Comparison of ENCODE assay signal across 35 mouse cellular contexts in the genomic region with DNA sequence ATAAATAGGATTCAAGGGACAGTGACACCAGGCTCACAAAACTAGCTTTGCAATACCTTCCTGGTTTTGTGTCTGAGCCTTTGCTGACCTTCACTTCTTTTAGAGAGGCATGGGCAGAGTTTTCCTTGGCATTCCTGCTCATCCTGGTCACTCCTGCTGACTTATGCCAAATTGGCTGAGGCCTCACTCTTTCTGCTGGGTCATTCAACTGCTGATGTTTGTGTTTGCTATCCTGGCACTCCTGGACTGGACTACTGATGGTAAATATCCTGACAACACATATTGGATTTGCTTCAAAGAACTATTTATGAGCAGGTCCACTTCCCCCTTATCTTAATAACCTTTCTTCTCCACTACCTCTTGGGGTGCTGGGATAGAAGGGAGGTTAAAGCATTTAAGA.
"Had no signal": no experiment of that assay in that cellular context is flagged by ENCODE, and none has a peak within 500 bp of the region (broad histone marks: within the 10 kb centered on the region; RNA-seq: fewer than 3 reads in every experiment).

No protein-coding gene starts in this region.

- ATAC-seq: hindbrain, embryonic 16.5 days; hindbrain, postnatal 0 days; inflammation-experienced regulatory T-cells, adult 6 months; intestine, embryonic 15.5 days; intestine, embryonic 16.5 days; intestine, postnatal 0 days had no signal

- H3K36me3 ChIP-seq: heart, embryonic 10.5 days; heart, embryonic 12.5 days; heart, embryonic 13.5 days; heart, embryonic 15.5 days; hindbrain, embryonic 10.5 days; hindbrain, embryonic 12.5 days; hindbrain, embryonic 13.5 days; hindbrain, embryonic 15.5 days; intestine, embryonic 15.5 days; kidney, embryonic 15.5 days had no signal

- H3K4me1 ChIP-seq: heart, embryonic 10.5 days; heart, embryonic 12.5 days; heart, embryonic 13.5 days; heart, embryonic 15.5 days; hindbrain, embryonic 10.5 days; hindbrain, embryonic 12.5 days; hindbrain, embryonic 13.5 days; hindbrain, embryonic 15.5 days; intestine, embryonic 15.5 days; kidney, embryonic 15.5 days had no signal

- DNase-seq: heart, postnatal 10 days; heart, postnatal 14 days; heart, postnatal 36 days; heart, postnatal 4 days; kidney, adult 11 months; kidney, adult 18-20 months; kidney, adult 2 months; kidney, adult 8-10 months; kidney, adult 9 months; kidney, postnatal 10 days; kidney, postnatal 14 days; kidney, postnatal 25 days; kidney, postnatal 36 days; kidney, postnatal 4 days; layer of hippocampus, adult 9-11 months; layer of hippocampus, postnatal 36 days had no signal

- H3K9ac ChIP-seq: heart, embryonic 12.5 days; heart, embryonic 13.5 days; heart, embryonic 15.5 days; hindbrain, embryonic 12.5 days; hindbrain, embryonic 13.5 days; hindbrain, embryonic 14.5 days; hindbrain, embryonic 15.5 days; intestine, embryonic 15.5 days; kidney, embryonic 15.5 days had no signal

- H3K4me2 ChIP-seq: heart, embryonic 11.5 days; heart, embryonic 12.5 days; heart, embryonic 13.5 days; heart, embryonic 15.5 days; hindbrain, embryonic 12.5 days; hindbrain, embryonic 13.5 days; hindbrain, embryonic 14.5 days; hindbrain, embryonic 15.5 days; intestine, embryonic 15.5 days; kidney, embryonic 15.5 days had no signal

- H3K9me3 ChIP-seq: heart, embryonic 10.5 days; heart, embryonic 12.5 days; heart, embryonic 13.5 days; heart, embryonic 15.5 days; hindbrain, embryonic 10.5 days; hindbrain, embryonic 12.5 days; hindbrain, embryonic 15.5 days; intestine, embryonic 15.5 days; kidney, embryonic 15.5 days had no signal

- H3K27me3 ChIP-seq: heart, embryonic 12.5 days; heart, embryonic 13.5 days; heart, embryonic 15.5 days; hindbrain, embryonic 12.5 days; hindbrain, embryonic 13.5 days; hindbrain, embryonic 15.5 days; intestine, embryonic 15.5 days; kidney, embryonic 15.5 days had no signal

- H3K27ac ChIP-seq: heart, embryonic 10.5 days; heart, embryonic 13.5 days; heart, embryonic 15.5 days; hindbrain, embryonic 10.5 days; hindbrain, embryonic 12.5 days; hindbrain, embryonic 13.5 days; hindbrain, embryonic 14.5 days; hindbrain, embryonic 15.5 days; hindbrain, postnatal 0 days; intestine, embryonic 15.5 days; kidney, embryonic 15.5 days; kidney, postnatal 0 days; layer of hippocampus, adult 2 months had no signal

- H3K4me3 ChIP-seq: heart, embryonic 10.5 days; heart, embryonic 12.5 days; heart, embryonic 13.5 days; heart, embryonic 15.5 days; hindbrain, embryonic 10.5 days; hindbrain, embryonic 12.5 days; hindbrain, embryonic 13.5 days; hindbrain, embryonic 15.5 days; intestine, embryonic 15.5 days; kidney, embryonic 15.5 days; layer of hippocampus, adult 2 months had no signal
